Mouse (Mus musculus) hindbrain, embryonic 14.5 days (tissue): ENCODE data around the gene Cdh16. TPM values are rescaled to one million over a fixed set of nuclear protein-coding genes. Genes with fewer than 3 reads are reported as not detected.

Experiments used
- ATAC-seq: fragments of 200-750 bp; cut with Nextera tagmentation; 2 replicates; pipeline ENCODE4 v1.8.0; 2017; ENCODE audit warnings: moderate number of reproducible peaks, mild to moderate bottlenecking, moderate TSS enrichment, moderate library complexity; ENCODE audit not compliant: low FRiP score
- DNase-seq: peaks from one replicate; pipeline ENCODE4 v3.0.0-alpha.2; 2015; ENCODE audit warnings: low spot score
- H3K27ac ChIP-seq: fragments of 300-500 bp; sonication (generic); 2 replicates; pipeline ENCODE4 v1.5.1; 2014; ENCODE audit warnings: mild to moderate bottlenecking, moderate library complexity
- H3K27me3 ChIP-seq: fragments of 300-500 bp; sonication (generic); 2 replicates; pipeline ENCODE4 v1.6.1; 2014; ENCODE audit warnings: mild to moderate bottlenecking, low read length, mixed read lengths; ENCODE audit not compliant: control insufficient read depth, insufficient read depth
- H3K36me3 ChIP-seq: fragments of 300-500 bp; sonication (generic); replicated peaks from 2 replicates; pipeline ENCODE4 v1.6.1; 2014; ENCODE audit not compliant: control insufficient read depth, insufficient read depth
- H3K4me1 ChIP-seq: fragments of 300-500 bp; sonication (generic); replicated peaks from 2 replicates; pipeline ENCODE4 v1.6.1; 2014; ENCODE audit warnings: antibody characterized with exemption, low read length, mixed read lengths; ENCODE audit not compliant: control insufficient read depth, insufficient read depth
- H3K4me2 ChIP-seq: fragments of 300-500 bp; sonication (generic); replicated peaks from 2 replicates; pipeline ENCODE4 v1.6.1; 2014; ENCODE audit warnings: mild to moderate bottlenecking, moderate library complexity
- H3K4me3 ChIP-seq: fragments of 300-500 bp; sonication (generic); replicated peaks from 2 replicates; pipeline ENCODE4 v1.5.1; 2014; ENCODE audit warnings: mild to moderate bottlenecking, low read length
- H3K9ac ChIP-seq: fragments of 300-500 bp; sonication (generic); 2 replicates; pipeline ENCODE4 v1.6.1; 2014
- H3K9me3 ChIP-seq: fragments of 300-500 bp; sonication (generic); 2 replicates; pipeline ENCODE4 v1.6.1; 2016; ENCODE audit warnings: low read length; ENCODE audit not compliant: control insufficient read depth
- WGBS: fragments of 180-500 bp; shearing (Covaris S2); extraction: QIAGEN DNeasy Blood & Tissue Kit; methylation state at CpG from one replicate; pipeline ENCODE4 v1.1.7; 2014; 5-methylcytosine and 5-hydroxymethylcytosine counted together
- polyA plus RNA-seq: library from polyadenylated mRNA; unstranded; fragments of >200 nt; fragmentation: Nextera tagmentation; extraction: Ambion mirVana; gene quantifications from 2 replicates; pipeline ENCODE4 v1.2.1, GENCODE M21; 2014

Gene Cdh16
- polyA plus RNA-seq, 1 experiment from 2014 or later: not detected

GRCm38 (mm10) chr8:104628402-104628801 lies 4.2 kb upstream of the Cdh16 start:
- ATAC-seq (no peak), DNase-seq (no peak)
- Histone ChIP-seq H3K4me3 (no peak overlapping the region), H3K9ac (no peak overlapping the region), H3K4me1 (peaks cover 8% of the 10 kb centered on the region; the same call in 1 of the 2 replicates), H3K27ac (no peak overlapping the region), H3K4me2 (no peak overlapping the region), H3K27me3 (peaks cover 27% of the 10 kb centered on the region), H3K36me3 (no peaks in the 10 kb centered on the region), H3K9me3 (no peaks in the 10 kb centered on the region)
- 96% methylated on average over 21 of the region's 21 CpGs for WGBS

GRCm38 (mm10) chr8:104627065-104627740 lies 3.0 kb upstream of the Cdh16 start:
- 79% methylated on average over 3 of the region's 4 CpGs for WGBS
- no peak overlapping the region for H3K4me2 ChIP-seq
- no peak overlapping the region for H3K4me3 ChIP-seq
- no peak for DNase-seq
- no peak for ATAC-seq
- no peaks in the 10 kb centered on the region for H3K9me3 ChIP-seq
- peaks cover 8% of the 10 kb centered on the region; the same call in 1 of the 2 replicates for H3K4me1 ChIP-seq
- no peak overlapping the region for H3K27ac ChIP-seq
- peaks cover 27% of the 10 kb centered on the region for H3K27me3 ChIP-seq
- no peak overlapping the region for H3K9ac ChIP-seq
- H3K36me3 ChIP-seq: no peaks in the 10 kb centered on the region

- no peak overlapping the region for H3K4me2 ChIP-seq
- H3K36me3 ChIP-seq: no peaks in the 10 kb centered on the region
- ATAC-seq: no peak
- no peak overlapping the region for H3K4me3 ChIP-seq
- no peak overlapping the region for H3K27ac ChIP-seq
- no peak overlapping the region for H3K9ac ChIP-seq
- no peaks in the 10 kb centered on the region for H3K27me3 ChIP-seq
- H3K4me1 ChIP-seq: no peaks in the 10 kb centered on the region
- no peaks in the 10 kb centered on the region for H3K9me3 ChIP-seq
- DNase-seq: no peak
- WGBS: 87% methylated on average over 5 of the region's 5 CpGs
These were observed 3.4 kb downstream of the Cdh16 start for GRCm38 (mm10) chr8:104620765-104621164.

- H3K4me1 ChIP-seq: no peaks in the 10 kb centered on the region
- no peak overlapping the region for H3K9ac ChIP-seq
- no peak overlapping the region for H3K27ac ChIP-seq
- ATAC-seq: no peak
- WGBS: 81% methylated on average over 4 of the region's 4 CpGs
- no peaks in the 10 kb centered on the region for H3K36me3 ChIP-seq
- no peak overlapping the region for H3K4me2 ChIP-seq
- H3K27me3 ChIP-seq: no peaks in the 10 kb centered on the region
- DNase-seq: no peak
- no peaks in the 10 kb centered on the region for H3K9me3 ChIP-seq
- no peak overlapping the region for H3K4me3 ChIP-seq
These were observed 11.1 kb downstream of the Cdh16 start for GRCm38 (mm10) chr8:104613119-104613518.

- Histone ChIP-seq H3K27ac (no peak overlapping the region), H3K36me3 (no peaks in the 10 kb centered on the region), H3K27me3 (no peaks in the 10 kb centered on the region), H3K9me3 (no peaks in the 10 kb centered on the region), H3K9ac (no peak overlapping the region), H3K4me3 (no peak overlapping the region), H3K4me1 (no peaks in the 10 kb centered on the region), H3K4me2 (no peak overlapping the region)
- DNase-seq (no peak), ATAC-seq (no peak)
- 83% methylated on average over 4 of the region's 4 CpGs for WGBS
These were observed 12.6 kb downstream of the Cdh16 start for GRCm38 (mm10) chr8:104611613-104612012.

GRCm38 (mm10) chr8:104610185-104610766 lies 13.9 kb downstream of the Cdh16 start:
- no peak for DNase-seq

GRCm38 (mm10) chr8:104609222-104609621 lies 15.0 kb downstream of the Cdh16 start:
- Histone ChIP-seq H3K27ac (no peak overlapping the region), H3K9ac (no peak overlapping the region), H3K4me2 (no peak overlapping the region), H3K4me1 (no peaks in the 10 kb centered on the region), H3K4me3 (no peak overlapping the region), H3K9me3 (no peaks in the 10 kb centered on the region), H3K27me3 (no peaks in the 10 kb centered on the region), H3K36me3 (no peaks in the 10 kb centered on the region)
- WGBS: 80% methylated on average over 8 of the region's 8 CpGs
- ATAC-seq: no peak
- DNase-seq: no peak

More at GRCm38 (mm10) chr8:104610185-104610766, 13.9 kb downstream of the Cdh16 start:
- 75% methylated on average over 12 of the region's 12 CpGs for WGBS
- H3K27ac ChIP-seq: no peak overlapping the region
- H3K36me3 ChIP-seq: no peaks in the 10 kb centered on the region
- no peaks in the 10 kb centered on the region for H3K4me1 ChIP-seq
- H3K9ac ChIP-seq: no peak overlapping the region
- no peaks in the 10 kb centered on the region for H3K27me3 ChIP-seq
- H3K9me3 ChIP-seq: no peaks in the 10 kb centered on the region
- H3K4me3 ChIP-seq: no peak overlapping the region
- H3K4me2 ChIP-seq: no peak overlapping the region
- ATAC-seq: no peak

GRCm38 (mm10) chr8:104607944-104608343 lies 16.3 kb downstream of the Cdh16 start:
- DNase-seq (no peak), ATAC-seq (no peak)
- no peaks in the 10 kb centered on the region for H3K36me3 ChIP-seq
- no peak overlapping the region for H3K4me3 ChIP-seq
- no peak overlapping the region for H3K27ac ChIP-seq
- H3K9me3 ChIP-seq: no peaks in the 10 kb centered on the region
- no peak overlapping the region for H3K4me2 ChIP-seq
- WGBS: 91% methylated on average over 2 of the region's 2 CpGs
- H3K27me3 ChIP-seq: no peaks in the 10 kb centered on the region
- H3K9ac ChIP-seq: no peak overlapping the region
- no peaks in the 10 kb centered on the region for H3K4me1 ChIP-seq

GRCm38 (mm10) chr8:104606329-104606728 lies 17.9 kb downstream of the Cdh16 start:
- no peak overlapping the region for H3K9ac ChIP-seq
- no peak for ATAC-seq
- WGBS: 57% methylated on average over 6 of the region's 6 CpGs
- no peaks in the 10 kb centered on the region for H3K36me3 ChIP-seq
- H3K4me1 ChIP-seq: 0 out of 2 replicates have a peak, but pooled peaks cover 5% of the 10 kb centered on the region
- DNase-seq: no peak
- no peaks in the 10 kb centered on the region for H3K9me3 ChIP-seq
- no peaks in the 10 kb centered on the region for H3K27me3 ChIP-seq
- H3K27ac ChIP-seq: no peak overlapping the region
- no peak overlapping the region for H3K4me3 ChIP-seq
- no peak overlapping the region for H3K4me2 ChIP-seq
